Mouse (Mus musculus): ENCODE measurements around the gene Src. TPM values are rescaled to one million over a fixed set of nuclear protein-coding genes. Genes with fewer than 3 reads are reported as not detected.

Src gene
- polyA plus RNA-seq, 1 experiment = 31.8 TPM

GRCm38 (mm10) chr2:157389591-157389921, 28.7 kb upstream of the Src start:
- TF ChIP-seq CTCF (conservative IDR thresholded peaks at IDR 0.05; ENCODE audit: insufficient read depth, insufficient read length, low read depth, low read length) = no peak
- no peak for TF ChIP-seq POLR2A (IDR thresholded peaks at IDR 0.05; ENCODE audit: low read depth, low read length)
- Histone ChIP-seq H3K27me3 (replicated peaks; ENCODE audit: control insufficient read depth, insufficient read depth, low read length) (no peaks in the 10 kb centered on the region), H3K36me3 (ENCODE audit: control insufficient read depth, insufficient read depth, low read length) (no peaks in the 10 kb centered on the region), H3K4me3 (ENCODE audit: insufficient read depth, low read depth, low read length) (no peak overlapping the region), H3K4me1 (ENCODE audit: control insufficient read depth, insufficient read depth, low read length) (no peaks in the 10 kb centered on the region), H3K27ac (ENCODE audit: insufficient read depth, low read depth, low read length) (no peak overlapping the region)
- WGBS = 75% methylated on average over 7 of the region's 7 CpGs
- DNase-seq = no peak

- TF ChIP-seq CTCF (conservative IDR thresholded peaks at IDR 0.05; ENCODE audit: insufficient read depth, insufficient read length, low read depth, low read length) (no peak), POLR2A (IDR thresholded peaks at IDR 0.05; ENCODE audit: low read depth, low read length) (no peak)
- H3K36me3 ChIP-seq (ENCODE audit: control insufficient read depth, insufficient read depth, low read length) = no peaks in the 10 kb centered on the region
- DNase-seq = no peak
- WGBS = 100% methylated on average over 2 of the region's 2 CpGs
- H3K27ac ChIP-seq (ENCODE audit: insufficient read depth, low read depth, low read length) = no peak overlapping the region
- H3K4me3 ChIP-seq (ENCODE audit: insufficient read depth, low read depth, low read length) = no peak overlapping the region
- no peaks in the 10 kb centered on the region for H3K27me3 ChIP-seq (replicated peaks; ENCODE audit: control insufficient read depth, insufficient read depth, low read length)
- no peaks in the 10 kb centered on the region for H3K4me1 ChIP-seq (ENCODE audit: control insufficient read depth, insufficient read depth, low read length)
Observed at GRCm38 (mm10) chr2:157392331-157392730, 25.9 kb upstream of the Src start.

GRCm38 (mm10) chr2:157393549-157393948, 24.7 kb upstream of the Src start:
- WGBS = 100% methylated on average over 4 of the region's 4 CpGs
- H3K27ac ChIP-seq (ENCODE audit: insufficient read depth, low read depth, low read length) = no peak overlapping the region
- no peaks in the 10 kb centered on the region for H3K27me3 ChIP-seq (replicated peaks; ENCODE audit: control insufficient read depth, insufficient read depth, low read length)
- no peak overlapping the region for H3K4me3 ChIP-seq (ENCODE audit: insufficient read depth, low read depth, low read length)
- no peaks in the 10 kb centered on the region for H3K4me1 ChIP-seq (ENCODE audit: control insufficient read depth, insufficient read depth, low read length)
- no peak for TF ChIP-seq CTCF (conservative IDR thresholded peaks at IDR 0.05; ENCODE audit: insufficient read depth, insufficient read length, low read depth, low read length)
- no peak for TF ChIP-seq POLR2A (IDR thresholded peaks at IDR 0.05; ENCODE audit: low read depth, low read length)
- no peaks in the 10 kb centered on the region for H3K36me3 ChIP-seq (ENCODE audit: control insufficient read depth, insufficient read depth, low read length)
- DNase-seq = no peak

- 79% methylated on average over 6 of the region's 6 CpGs for WGBS
Observed at GRCm38 (mm10) chr2:157394868-157395267, 23.4 kb upstream of the Src start.

GRCm38 (mm10) chr2:157395371-157395770, 22.9 kb upstream of the Src start:
- no peaks in the 10 kb centered on the region for H3K36me3 ChIP-seq (ENCODE audit: control insufficient read depth, insufficient read depth, low read length)
- no peak overlapping the region for H3K27ac ChIP-seq (ENCODE audit: insufficient read depth, low read depth, low read length)
- TF ChIP-seq POLR2A (IDR thresholded peaks at IDR 0.05; ENCODE audit: low read depth, low read length) = no peak
- TF ChIP-seq CTCF (conservative IDR thresholded peaks at IDR 0.05; ENCODE audit: insufficient read depth, insufficient read length, low read depth, low read length) = no peak
- H3K4me3 ChIP-seq (ENCODE audit: insufficient read depth, low read depth, low read length) = no peak overlapping the region
- WGBS = 71% methylated on average over 5 of the region's 5 CpGs
- no peaks in the 10 kb centered on the region for H3K4me1 ChIP-seq (ENCODE audit: control insufficient read depth, insufficient read depth, low read length)
- no peaks in the 10 kb centered on the region for H3K27me3 ChIP-seq (replicated peaks; ENCODE audit: control insufficient read depth, insufficient read depth, low read length)
- no peak for DNase-seq

More at GRCm38 (mm10) chr2:157394868-157395267, 23.4 kb upstream of the Src start:
- no peak for DNase-seq
- no peak overlapping the region for H3K4me3 ChIP-seq (ENCODE audit: insufficient read depth, low read depth, low read length)
- H3K27me3 ChIP-seq (replicated peaks; ENCODE audit: control insufficient read depth, insufficient read depth, low read length) = no peaks in the 10 kb centered on the region
- H3K27ac ChIP-seq (ENCODE audit: insufficient read depth, low read depth, low read length) = no peak overlapping the region
- TF ChIP-seq POLR2A (IDR thresholded peaks at IDR 0.05; ENCODE audit: low read depth, low read length) = no peak
- TF ChIP-seq CTCF (conservative IDR thresholded peaks at IDR 0.05; ENCODE audit: insufficient read depth, insufficient read length, low read depth, low read length) = no peak
- no peaks in the 10 kb centered on the region for H3K36me3 ChIP-seq (ENCODE audit: control insufficient read depth, insufficient read depth, low read length)
- H3K4me1 ChIP-seq (ENCODE audit: control insufficient read depth, insufficient read depth, low read length) = no peaks in the 10 kb centered on the region

- WGBS = 66% methylated on average over 13 of the region's 13 CpGs
- no peak for DNase-seq
- TF ChIP-seq CTCF (conservative IDR thresholded peaks at IDR 0.05; ENCODE audit: insufficient read depth, insufficient read length, low read depth, low read length) (no peak), POLR2A (IDR thresholded peaks at IDR 0.05; ENCODE audit: low read depth, low read length) (no peak)
- H3K4me3 ChIP-seq (ENCODE audit: insufficient read depth, low read depth, low read length) = no peak overlapping the region
- no peaks in the 10 kb centered on the region for H3K36me3 ChIP-seq (ENCODE audit: control insufficient read depth, insufficient read depth, low read length)
- H3K27me3 ChIP-seq (replicated peaks; ENCODE audit: control insufficient read depth, insufficient read depth, low read length) = no peaks in the 10 kb centered on the region
- no peak overlapping the region for H3K27ac ChIP-seq (ENCODE audit: insufficient read depth, low read depth, low read length)
- no peaks in the 10 kb centered on the region for H3K4me1 ChIP-seq (ENCODE audit: control insufficient read depth, insufficient read depth, low read length)
Observed at GRCm38 (mm10) chr2:157395960-157396359, 22.3 kb upstream of the Src start.

- Histone ChIP-seq H3K27ac (ENCODE audit: insufficient read depth, low read depth, low read length) (no peak overlapping the region), H3K36me3 (ENCODE audit: control insufficient read depth, insufficient read depth, low read length) (no peaks in the 10 kb centered on the region), H3K4me3 (ENCODE audit: insufficient read depth, low read depth, low read length) (no peak overlapping the region), H3K4me1 (ENCODE audit: control insufficient read depth, insufficient read depth, low read length) (no peaks in the 10 kb centered on the region), H3K27me3 (replicated peaks; ENCODE audit: control insufficient read depth, insufficient read depth, low read length) (no peaks in the 10 kb centered on the region)
- no peak for DNase-seq
- WGBS = 70% methylated on average over 4 of the region's 4 CpGs
- no peak for TF ChIP-seq CTCF (conservative IDR thresholded peaks at IDR 0.05; ENCODE audit: insufficient read depth, insufficient read length, low read depth, low read length)
- TF ChIP-seq POLR2A (IDR thresholded peaks at IDR 0.05; ENCODE audit: low read depth, low read length) = no peak
Observed at GRCm38 (mm10) chr2:157397376-157397775, 20.9 kb upstream of the Src start.

GRCm38 (mm10) chr2:157398539-157398938, 19.7 kb upstream of the Src start:
- Histone ChIP-seq H3K4me1 (ENCODE audit: control insufficient read depth, insufficient read depth, low read length) (no peaks in the 10 kb centered on the region), H3K27ac (ENCODE audit: insufficient read depth, low read depth, low read length) (no peak overlapping the region), H3K36me3 (ENCODE audit: control insufficient read depth, insufficient read depth, low read length) (no peaks in the 10 kb centered on the region), H3K4me3 (ENCODE audit: insufficient read depth, low read depth, low read length) (no peak overlapping the region), H3K27me3 (replicated peaks; ENCODE audit: control insufficient read depth, insufficient read depth, low read length) (no peaks in the 10 kb centered on the region)
- over 99% methylated on average over 4 of the region's 4 CpGs for WGBS
- no peak for DNase-seq
- TF ChIP-seq POLR2A (IDR thresholded peaks at IDR 0.05; ENCODE audit: low read depth, low read length) (no peak), CTCF (conservative IDR thresholded peaks at IDR 0.05; ENCODE audit: insufficient read depth, insufficient read length, low read depth, low read length) (peak; percentile 16; the same call in 1 of the 2 replicates)

Measured in kidney, adult 2 months (tissue).